Mouse (Mus musculus): ENCODE data around the gene Zp3.

DNA sequence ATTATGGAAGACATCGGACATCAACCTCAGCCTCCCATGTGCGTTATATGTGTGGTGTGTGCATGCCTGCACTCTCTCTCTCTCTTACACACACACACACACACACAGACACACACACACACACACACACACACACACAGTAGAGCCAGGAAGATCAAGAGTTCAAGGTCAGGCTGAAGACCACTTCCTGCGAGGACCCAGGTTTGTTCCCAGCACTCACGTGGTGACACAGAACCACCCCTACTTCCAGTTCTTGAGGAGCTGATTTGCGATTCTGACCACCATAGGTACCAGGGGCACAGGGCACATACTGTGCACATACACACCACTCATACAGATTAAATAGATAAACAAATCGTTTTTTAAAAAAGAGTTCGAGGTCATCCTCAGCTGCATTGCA is 8.0 kb upstream of the Zp3 start:
- TF ChIP-seq POLR2A (IDR thresholded peaks at IDR 0.05; ENCODE audit: control insufficient read depth, low read depth, low read length) (no peak), CTCF (IDR thresholded peaks at IDR 0.05; ENCODE audit: control insufficient read depth, insufficient read depth, insufficient replicate concordance, low read depth, low read length) (no peak)

Data from testis, adult 2 months (tissue).